Mouse (Mus musculus): ENCODE results near the gene Vars.

DNA sequence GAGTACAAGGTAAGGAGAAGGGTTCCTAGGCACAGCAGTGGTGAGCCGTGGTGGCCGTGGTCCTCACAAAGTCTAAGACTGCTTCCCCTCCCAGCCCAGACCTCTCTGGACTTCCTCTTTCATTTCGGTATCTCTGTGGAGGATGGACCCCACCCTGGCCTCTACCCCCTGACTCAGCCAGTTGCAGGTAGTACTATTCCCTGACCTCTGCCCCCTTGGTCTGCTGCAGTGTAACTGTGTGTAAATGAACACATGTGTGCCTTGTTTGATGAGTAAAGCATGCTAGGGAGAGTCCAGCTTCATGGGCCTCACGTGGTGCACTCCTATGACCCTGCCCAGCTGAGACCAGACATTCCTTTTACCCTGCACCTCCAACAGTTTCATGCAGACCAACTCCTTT lies 23.0 kb downstream of the Vars start:
- TF ChIP-seq POLR2A (IDR thresholded peaks at IDR 0.05; ENCODE audit: insufficient read length, low read depth) = no peak
- TF ChIP-seq USF1 (IDR thresholded peaks at IDR 0.05; ENCODE audit: low read depth) = no peak
- TF ChIP-seq POLR2AphosphoS2 (IDR thresholded peaks at IDR 0.05; ENCODE audit: insufficient read length, low read depth) = no peak
- TF ChIP-seq TCF12 (IDR thresholded peaks at IDR 0.05; ENCODE audit: insufficient read depth, poor library complexity, severe bottlenecking) = no peak
- no peak for TF ChIP-seq E2F4 (IDR thresholded peaks at IDR 0.05; ENCODE audit: insufficient read depth)
- TF ChIP-seq CEBPB (IDR thresholded peaks at IDR 0.05; ENCODE audit: insufficient read depth, poor library complexity, severe bottlenecking) = no peak
- no peak for TF ChIP-seq REST (IDR thresholded peaks at IDR 0.05; ENCODE audit: insufficient read depth, insufficient read length)
- TF ChIP-seq SRF (IDR thresholded peaks at IDR 0.05; ENCODE audit: control insufficient read depth, insufficient read length, low read depth) = no peak
- no peak for TF ChIP-seq MAX (IDR thresholded peaks at IDR 0.05; ENCODE audit: low read depth)
- TF ChIP-seq MYOD1 (IDR thresholded peaks at IDR 0.05; ENCODE audit: control insufficient read depth in 1 of 3, insufficient read length in 2 of 3, low read depth in 2 of 3) = no peak
- TF ChIP-seq MYOG (IDR thresholded peaks at IDR 0.05; ENCODE audit: control insufficient read depth in 1 of 3, insufficient read depth in 1 of 3, insufficient read length in 2 of 3, low read depth in 2 of 3) = no peak

All from myocyte (in vitro differentiated cells).